Mouse (Mus musculus) CH12.LX (cell line): ENCODE results near the gene Arvcf. TPM values are rescaled to one million over a fixed set of nuclear protein-coding genes. Genes with fewer than 3 reads are reported as not detected.

Experiments
- DNase-seq: peaks from one replicate; pipeline ENCODE4 v3.0.0-alpha.2; 2013; ENCODE audit errors: extremely low read depth
- H3K27ac ChIP-seq: 2 replicates; pipeline ENCODE4 v1.5.1; 2012; ENCODE audit warnings: low read depth, mild to moderate bottlenecking, control low read depth, moderate library complexity; ENCODE audit not compliant: insufficient read depth
- H3K27me3 ChIP-seq: replicated peaks from 2 replicates; pipeline ENCODE3; 2012; ENCODE audit warnings: inconsistent platforms
- H3K36me3 ChIP-seq, 2 experiments: replicated peaks in 1 of 2; 2 replicates each; pipeline versions ENCODE3 to v1.6.1; 2012; ENCODE audit warnings: inconsistent platforms in 1 of 2, low read length in 1 of 2, mild to moderate bottlenecking in 1 of 2, mixed read lengths in 1 of 2, moderate library complexity in 1 of 2; ENCODE audit not compliant: control insufficient read depth in 1 of 2, insufficient read depth in 1 of 2
- H3K4me1 ChIP-seq, 2 experiments: 2 replicates each; pipeline ENCODE4 v1.6.1; 2012; ENCODE audit warnings: inconsistent platforms in 1 of 2, moderate library complexity in 1 of 2; ENCODE audit not compliant: insufficient read depth in 2 of 2, control insufficient read depth in 1 of 2
- H3K4me2 ChIP-seq: 2 replicates; pipeline ENCODE4 v1.6.1; 2012; ENCODE audit warnings: low read depth, mild to moderate bottlenecking, control low read depth; ENCODE audit not compliant: poor library complexity, insufficient read depth, severe bottlenecking
- H3K4me3 ChIP-seq, 3 experiments: fragments of 150-350 bp in 1 of 3; sonication (generic) in 1 of 3; replicated peaks in 1 of 3; 2 replicates each; pipeline versions ENCODE3 to v1.5.1; 2011 to 2012; ENCODE audit warnings: low read depth in 2 of 3, low read length in 2 of 3, mild to moderate bottlenecking in 2 of 3, moderate library complexity in 2 of 3, control low read depth in 1 of 3, improper control_type of control experiment in 1 of 3, inconsistent platforms in 1 of 3, mixed read lengths in 1 of 3; ENCODE audit not compliant: poor library complexity in 1 of 3
- H3K79me2 ChIP-seq: replicated peaks from 2 replicates; pipeline ENCODE4 v1.6.1; 2012; ENCODE audit warnings: mild to moderate bottlenecking, moderate library complexity; ENCODE audit not compliant: control insufficient read depth, poor library complexity, insufficient read depth, severe bottlenecking; ENCODE audit errors: extremely low read depth
- H3K9ac ChIP-seq: 2 replicates; pipeline ENCODE4 v1.6.1; 2012; ENCODE audit warnings: low read depth, mild to moderate bottlenecking, control low read depth, moderate library complexity; ENCODE audit not compliant: insufficient read depth
- H3K9me3 ChIP-seq: replicated peaks from 2 replicates; pipeline ENCODE3; 2012; ENCODE audit warnings: low read length, inconsistent platforms, mixed read lengths
- CHD1 ChIP-seq: IDR thresholded peaks from 2 replicates; pipeline ENCODE4 v1.6.1; 2012; ENCODE audit warnings: low read depth, low read length, improper control_type of control experiment, inconsistent platforms
- CHD2 ChIP-seq: IDR thresholded peaks from 2 replicates; pipeline ENCODE4 v1.6.1; 2011; ENCODE audit warnings: low read length, improper control_type of control experiment
- EP300 ChIP-seq: IDR thresholded peaks from 2 replicates; pipeline ENCODE4 v1.6.1; 2011; ENCODE audit warnings: low read length, improper control_type of control experiment
- GABPA ChIP-seq: IDR thresholded peaks from 2 replicates; pipeline ENCODE4 v1.6.1; 2012; ENCODE audit warnings: low read depth, low read length, improper control_type of control experiment, inconsistent platforms; ENCODE audit not compliant: insufficient replicate concordance
- HCFC1 ChIP-seq: IDR thresholded peaks from 2 replicates; pipeline ENCODE4 v1.6.1; 2012; ENCODE audit warnings: low read depth, mild to moderate bottlenecking, inconsistent platforms, low read length, improper control_type of control experiment
- KAT2A ChIP-seq: IDR thresholded peaks from 2 replicates; pipeline ENCODE4 v1.6.1; 2012; ENCODE audit warnings: low read length, improper control_type of control experiment, inconsistent platforms; ENCODE audit not compliant: insufficient replicate concordance
- MAFK ChIP-seq: IDR thresholded peaks from 2 replicates; pipeline ENCODE4 v1.6.1; 2011; ENCODE audit warnings: low read length, improper control_type of control experiment; ENCODE audit not compliant: insufficient replicate concordance
- MYC ChIP-seq: IDR thresholded peaks from 2 replicates; pipeline ENCODE4 v1.6.1; 2011; ENCODE audit warnings: low read depth, mild to moderate bottlenecking, improper control_type of control experiment, low read length
- PAX5 ChIP-seq: IDR thresholded peaks from 2 replicates; pipeline ENCODE4 v1.6.1; 2012; ENCODE audit warnings: low read length, inconsistent platforms, mixed read lengths
- POLR2A ChIP-seq: IDR thresholded peaks from 2 replicates; pipeline ENCODE4 v1.6.1; 2011; ENCODE audit warnings: low read depth, mild to moderate bottlenecking, improper control_type of control experiment, low read length
- POLR2AphosphoS2 ChIP-seq: IDR thresholded peaks from 2 replicates; pipeline ENCODE4 v1.6.1; 2011; ENCODE audit warnings: low read depth, low read length, improper control_type of control experiment
- SMC3 ChIP-seq: IDR thresholded peaks from 2 replicates; pipeline ENCODE4 v1.6.1; 2011; ENCODE audit warnings: low read depth, low read length, improper control_type of control experiment
- ZKSCAN1 ChIP-seq: IDR thresholded peaks from 2 replicates; pipeline ENCODE4 v1.6.1; 2012; ENCODE audit warnings: low read depth, inconsistent platforms, low read length, improper control_type of control experiment, borderline replicate concordance
- ZNF384 ChIP-seq: IDR thresholded peaks from 2 replicates; pipeline ENCODE4 v1.6.1; 2012; ENCODE audit warnings: low read depth, low read length, improper control_type of control experiment, inconsistent platforms
- dilution Hi-C: fragments of 300-500 bp; cut with MboI; formaldehyde crosslinking; loops from 2 replicates; pipeline ENCODE4 v1.14.3; 2020; ENCODE audit warnings: low sequenced_read_pairs; ENCODE audit not compliant: extremely low pct_unique_long_range_greater_than_20kb, extremely low pct_ligation_motif_present
- in situ Hi-C: fragments of 300-500 bp; cut with MboI; formaldehyde crosslinking; loops from 3 replicates; pipeline ENCODE4 v1.14.3; 2019; ENCODE audit warnings: low sequenced_read_pairs, low pct_ligation_motif_present, low pct_unique_long_range_greater_than_20kb, mixed read lengths
- polyA plus RNA-seq: library from polyadenylated mRNA; unstranded; fragments of >175 nt; gene quantifications from 2 replicates; pipeline ENCODE4 v1.2.1, GENCODE M21; 2012; ENCODE audit warnings: low read depth; ENCODE audit not compliant: insufficient read length
- total RNA-seq, 2 experiments: library from RNA; depleted of rRNA; stranded (reverse); fragments of 300-350 nt in 1 of 2; fragments of >200 nt in 1 of 2; gene quantifications; 2 replicates each; pipeline ENCODE4 v1.2.3; 2012 to 2014

The Arvcf gene
- total and polyA plus RNA-seq, 3 experiments = 1.1 to 7.5 (median 3.9) TPM

DNA sequence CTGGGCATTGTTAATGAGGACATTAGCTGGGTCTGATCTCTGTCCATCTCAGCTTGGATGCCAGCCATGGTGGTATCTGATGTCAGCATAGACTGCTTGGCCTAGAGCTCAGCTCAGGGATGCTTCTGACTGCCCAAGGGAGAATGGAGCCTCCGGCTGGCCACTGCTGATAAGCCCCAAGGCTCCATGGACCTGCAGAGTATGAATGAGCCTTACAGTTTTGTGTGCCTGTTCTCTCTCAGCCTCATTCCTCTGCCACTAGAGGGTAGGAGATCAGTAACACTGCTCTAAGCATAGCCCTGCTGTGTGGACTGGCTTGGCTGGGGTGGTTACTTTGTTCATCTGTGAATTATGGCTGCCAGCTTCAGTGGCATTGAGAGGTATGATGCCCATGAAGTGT is 5.1 kb downstream of the Arvcf start:
- Histone ChIP-seq H3K27ac (no peak overlapping the region), H3K79me2 (no peaks in the 10 kb centered on the region), H3K4me3 (no peak overlapping the region), H3K36me3 (no peaks in the 10 kb centered on the region), H3K9ac (no peak overlapping the region), H3K4me1 (peaks cover 0 to 6% of the 10 kb centered on the region in 2 experiments; a peak in 2 of 4 replicates), H3K9me3 (no peaks in the 10 kb centered on the region), H3K27me3 (peaks cover 39% of the 10 kb centered on the region), H3K4me2 (no peak overlapping the region)
- no peak for DNase-seq
- in situ Hi-C loops (loop anchor here (5.0 kb wide), 2 partner anchors 34 to 269 kb away; partner anchors contain the start of gene Gp1bb), dilution Hi-C loops (no loop called here)
- TF ChIP-seq PAX5 = no peak
- TF ChIP-seq, all 38 proteins: peak for 0

DNA sequence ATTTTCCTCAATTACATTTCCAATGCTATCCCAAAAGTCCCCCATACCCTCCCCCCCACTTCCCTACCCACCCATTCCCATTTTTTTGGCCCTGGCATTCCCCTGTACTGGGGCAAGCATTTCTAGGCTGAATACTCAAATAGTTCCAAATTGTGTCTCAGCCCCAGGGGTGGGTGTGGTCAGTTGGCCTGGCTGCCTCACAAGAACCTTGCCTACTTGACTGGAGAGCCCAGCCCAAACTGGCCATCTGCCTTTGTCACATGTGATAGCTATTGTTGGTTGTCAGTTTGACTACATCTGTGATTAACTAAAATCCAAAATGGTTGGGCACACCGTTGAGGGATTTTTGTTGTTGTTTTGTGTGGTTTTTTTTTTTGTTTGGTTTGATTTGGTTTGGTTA is 9.0 kb downstream of the Arvcf start:
- TF ChIP-seq HCFC1 (no peak), POLR2A (no peak), CHD1 (no peak), ZNF384 (no peak), ZKSCAN1 (no peak), EP300 (no peak), MAFK (no peak), MYC (no peak)
- TF ChIP-seq, all 38 proteins: peak for 0
- Histone ChIP-seq H3K4me1 (no peaks in the 10 kb centered on the region), H3K9me3 (no peaks in the 10 kb centered on the region), H3K36me3 (no peaks in the 10 kb centered on the region), H3K4me2 (no peak overlapping the region), H3K27ac (no peak overlapping the region), H3K27me3 (peaks cover 7% of the 10 kb centered on the region), H3K79me2 (no peaks in the 10 kb centered on the region), H3K9ac (no peak overlapping the region), H3K4me3 (no peak overlapping the region)
- dilution Hi-C loops = no loop called here
- no peak for DNase-seq
- in situ Hi-C loops = no loop called here

DNA sequence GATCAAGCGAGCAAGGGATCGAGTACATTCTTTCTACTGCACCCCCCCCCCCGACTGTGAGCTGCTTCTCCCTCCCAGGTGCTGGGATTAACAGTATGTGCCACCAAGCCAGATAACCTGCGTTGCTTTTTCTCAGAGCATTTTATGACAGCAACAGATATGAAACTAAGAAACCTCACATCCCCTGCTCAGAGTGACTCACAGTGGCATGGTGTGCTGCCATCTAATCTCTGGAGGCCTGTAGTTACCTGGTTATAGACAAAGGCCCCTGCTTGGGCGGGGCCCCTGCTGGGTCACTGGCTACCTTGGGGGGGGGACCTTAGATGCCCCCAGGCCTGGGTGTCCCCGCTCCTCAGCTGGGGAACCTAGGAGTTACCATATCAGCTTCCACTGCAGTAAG is 10.0 kb downstream of the Arvcf start:
- no peak overlapping the region for H3K27ac ChIP-seq
- no peaks in the 10 kb centered on the region for H3K79me2 ChIP-seq
- no peak overlapping the region for H3K4me3 ChIP-seq
- no peaks in the 10 kb centered on the region for H3K9me3 ChIP-seq
- no peak overlapping the region for H3K4me2 ChIP-seq
- no peak for TF ChIP-seq POLR2AphosphoS2
- no peak for TF ChIP-seq CHD2
- no peak for TF ChIP-seq GABPA
- TF ChIP-seq KAT2A = no peak
- TF ChIP-seq SMC3 = no peak
- no peaks in the 10 kb centered on the region for H3K4me1 ChIP-seq
- H3K27me3 ChIP-seq = no peaks in the 10 kb centered on the region
- DNase-seq = no peak
- in situ Hi-C loops = no loop called here
- dilution Hi-C loops = no loop called here
- no peak overlapping the region for H3K9ac ChIP-seq
- H3K36me3 ChIP-seq = no peaks in the 10 kb centered on the region
